Mouse (Mus musculus): ENCODE results near the gene Tkt. TPM values are rescaled to one million over a fixed set of nuclear protein-coding genes. Genes with fewer than 3 reads are reported as not detected.

Tkt gene
- polyA plus RNA-seq, 1 experiment from 2014 or later, result 231 TPM

- no peak overlapping the region for H3K9ac ChIP-seq
- no peak overlapping the region for H3K4me3 ChIP-seq (replicated peaks)
- ATAC-seq (ENCODE audit: low read depth) (no peak), DNase-seq (no peak)
- no peaks in the 10 kb centered on the region for H3K9me3 ChIP-seq (replicated peaks)
- no peak overlapping the region for H3K27ac ChIP-seq
- H3K27me3 ChIP-seq, result no peaks in the 10 kb centered on the region
- 51% methylated on average over 7 of the region's 7 CpGs for WGBS (ENCODE audit: insufficient replicate concordance)
- peaks cover 21% of the 10 kb centered on the region for H3K4me1 ChIP-seq (replicated peaks)
- H3K36me3 ChIP-seq, result no peaks in the 10 kb centered on the region
- H3K4me2 ChIP-seq, result no peak overlapping the region
Observed at GRCm38 (mm10) chr14:30586780-30587461, 38.8 kb downstream of the Tkt start.

GRCm38 (mm10) chr14:30590041-30590645, 42.0 kb downstream of the Tkt start:
- WGBS (ENCODE audit: insufficient replicate concordance), result 72% methylated on average over 11 of the region's 11 CpGs
- no peaks in the 10 kb centered on the region for H3K36me3 ChIP-seq
- H3K27ac ChIP-seq, result no peak overlapping the region
- no peak for DNase-seq
- H3K27me3 ChIP-seq, result no peaks in the 10 kb centered on the region
- no peaks in the 10 kb centered on the region for H3K9me3 ChIP-seq (replicated peaks)
- H3K4me2 ChIP-seq, result no peak overlapping the region
- no peak for ATAC-seq (ENCODE audit: low read depth)
- H3K4me1 ChIP-seq (replicated peaks), result peaks cover 29% of the 10 kb centered on the region
- H3K9ac ChIP-seq, result no peak overlapping the region
- no peak overlapping the region for H3K4me3 ChIP-seq (replicated peaks)

- Histone ChIP-seq H3K9ac (no peak overlapping the region), H3K27ac (no peak overlapping the region), H3K4me1 (replicated peaks) (peaks cover 23% of the 10 kb centered on the region), H3K4me2 (no peak overlapping the region), H3K36me3 (no peaks in the 10 kb centered on the region), H3K27me3 (no peaks in the 10 kb centered on the region), H3K9me3 (replicated peaks) (no peaks in the 10 kb centered on the region), H3K4me3 (replicated peaks) (no peak overlapping the region)
- DNase-seq (no peak), ATAC-seq (ENCODE audit: low read depth) (no peak)
- WGBS (ENCODE audit: insufficient replicate concordance), result 67% methylated on average over 7 of the region's 7 CpGs
Observed at GRCm38 (mm10) chr14:30590918-30591317, 42.8 kb downstream of the Tkt start.

- H3K27me3 ChIP-seq, result no peaks in the 10 kb centered on the region
- no peak overlapping the region for H3K9ac ChIP-seq
- peaks cover 23% of the 10 kb centered on the region for H3K4me1 ChIP-seq (replicated peaks)
- 0 out of 2 replicates have a peak overlapping the region, but pooled peaks have one; percentile 4 for H3K4me2 ChIP-seq
- 6% methylated on average over 6 of the region's 6 CpGs for WGBS (ENCODE audit: insufficient replicate concordance)
- H3K4me3 ChIP-seq (replicated peaks), result no peak overlapping the region
- ATAC-seq (ENCODE audit: low read depth) (no peak), DNase-seq (peak; percentile 46)
- no peaks in the 10 kb centered on the region for H3K9me3 ChIP-seq (replicated peaks)
- no peak overlapping the region for H3K27ac ChIP-seq
- no peaks in the 10 kb centered on the region for H3K36me3 ChIP-seq
Observed at GRCm38 (mm10) chr14:30591417-30591816, 43.3 kb downstream of the Tkt start.

- Histone ChIP-seq H3K4me2 (no peak overlapping the region), H3K4me3 (replicated peaks) (no peak overlapping the region), H3K27ac (peak overlapping the region; percentile 44; the same call in 1 of the 2 replicates), H3K27me3 (no peaks in the 10 kb centered on the region), H3K4me1 (replicated peaks) (peaks cover 19% of the 10 kb centered on the region), H3K9ac (0 out of 2 replicates have a peak overlapping the region, but pooled peaks have one; percentile 6), H3K36me3 (peaks cover 3% of the 10 kb centered on the region; the same call in 1 of the 2 replicates), H3K9me3 (replicated peaks) (no peaks in the 10 kb centered on the region)
- DNase-seq (no peak), ATAC-seq (ENCODE audit: low read depth) (0 out of 2 replicates have a peak, but pooled peaks have one; percentile 30)
- WGBS (ENCODE audit: insufficient replicate concordance), result 46% methylated on average over 11 of the region's 11 CpGs
Observed at GRCm38 (mm10) chr14:30593279-30594091, 45.3 kb downstream of the Tkt start.

- no peaks in the 10 kb centered on the region for H3K27me3 ChIP-seq
- H3K27ac ChIP-seq, result no peak overlapping the region
- H3K4me3 ChIP-seq (replicated peaks), result no peak overlapping the region
- DNase-seq (no peak), ATAC-seq (ENCODE audit: low read depth) (peak; percentile 32; the same call in 1 of the 2 replicates)
- WGBS (ENCODE audit: insufficient replicate concordance), result 69% methylated on average over 7 of the region's 7 CpGs
- no peak overlapping the region for H3K9ac ChIP-seq
- peaks cover 8% of the 10 kb centered on the region; the same call in 1 of the 2 replicates for H3K36me3 ChIP-seq
- peaks cover 19% of the 10 kb centered on the region for H3K4me1 ChIP-seq (replicated peaks)
- H3K9me3 ChIP-seq (replicated peaks), result no peaks in the 10 kb centered on the region
- no peak overlapping the region for H3K4me2 ChIP-seq
Observed at GRCm38 (mm10) chr14:30594092-30594695, 46.0 kb downstream of the Tkt start.

- H3K36me3 ChIP-seq, result peaks cover 17% of the 10 kb centered on the region
- H3K9ac ChIP-seq, result no peak overlapping the region
- no peak for ATAC-seq (ENCODE audit: low read depth)
- no peak overlapping the region for H3K4me2 ChIP-seq
- peaks cover 19% of the 10 kb centered on the region for H3K4me1 ChIP-seq (replicated peaks)
- no peaks in the 10 kb centered on the region for H3K27me3 ChIP-seq
- WGBS (ENCODE audit: insufficient replicate concordance), result 75% methylated on average over 8 of the region's 8 CpGs
- DNase-seq, result no peak
- H3K27ac ChIP-seq, result no peak overlapping the region
- H3K9me3 ChIP-seq (replicated peaks), result no peaks in the 10 kb centered on the region
- no peak overlapping the region for H3K4me3 ChIP-seq (replicated peaks)
Observed at GRCm38 (mm10) chr14:30595576-30596313, 47.6 kb downstream of the Tkt start.

- H3K36me3 ChIP-seq, result peaks cover 24% of the 10 kb centered on the region
- no peak overlapping the region for H3K4me3 ChIP-seq (replicated peaks)
- H3K4me1 ChIP-seq (replicated peaks), result peaks cover 18% of the 10 kb centered on the region
- no peak overlapping the region for H3K27ac ChIP-seq
- 71% methylated on average over 3 of the region's 3 CpGs for WGBS (ENCODE audit: insufficient replicate concordance)
- no peak overlapping the region for H3K4me2 ChIP-seq
- no peak overlapping the region for H3K9ac ChIP-seq
- ATAC-seq (ENCODE audit: low read depth) (no peak), DNase-seq (no peak)
- no peaks in the 10 kb centered on the region for H3K27me3 ChIP-seq
- no peaks in the 10 kb centered on the region for H3K9me3 ChIP-seq (replicated peaks)
Observed at GRCm38 (mm10) chr14:30596407-30596806, 48.2 kb downstream of the Tkt start.

GRCm38 (mm10) chr14:30597142-30597541, 49.0 kb downstream of the Tkt start:
- H3K27ac ChIP-seq, result no peak overlapping the region
- peaks cover 16% of the 10 kb centered on the region for H3K4me1 ChIP-seq (replicated peaks)
- H3K4me3 ChIP-seq (replicated peaks), result no peak overlapping the region
- no peak for DNase-seq
- H3K4me2 ChIP-seq, result no peak overlapping the region
- H3K9ac ChIP-seq, result no peak overlapping the region
- no peaks in the 10 kb centered on the region for H3K27me3 ChIP-seq
- peaks cover 30% of the 10 kb centered on the region for H3K36me3 ChIP-seq
- ATAC-seq (ENCODE audit: low read depth), result no peak
- no peaks in the 10 kb centered on the region for H3K9me3 ChIP-seq (replicated peaks)
- 35% methylated on average over 2 of the region's 2 CpGs for WGBS (ENCODE audit: insufficient replicate concordance)

- WGBS (ENCODE audit: insufficient replicate concordance), result 80% methylated on average over 5 of the region's 5 CpGs
- Histone ChIP-seq H3K27ac (no peak overlapping the region), H3K36me3 (peaks cover 27% of the 10 kb centered on the region; the same call in 1 of the 2 replicates), H3K27me3 (no peaks in the 10 kb centered on the region), H3K4me1 (replicated peaks) (peaks cover 17% of the 10 kb centered on the region), H3K4me2 (no peak overlapping the region), H3K9ac (no peak overlapping the region), H3K4me3 (replicated peaks) (no peak overlapping the region), H3K9me3 (replicated peaks) (no peaks in the 10 kb centered on the region)
- ATAC-seq (ENCODE audit: low read depth) (no peak), DNase-seq (no peak)
Observed at GRCm38 (mm10) chr14:30606817-30607216, 58.7 kb downstream of the Tkt start.
